Mouse (Mus musculus) stomach, postnatal 0 days (tissue): Measurements from ENCODE around the gene Lyzl4.

Experiments
- CTCF ChIP-seq: IDR thresholded peaks from 2 replicates; pipeline ENCODE4 v1.5.1; 2016; ENCODE audit warnings: antibody characterized with exemption, low read depth, mild to moderate bottlenecking, moderate library complexity
- EP300 ChIP-seq: optimal IDR thresholded peaks from 2 replicates; pipeline ENCODE3; 2016; ENCODE audit warnings: antibody characterized with exemption

DNA sequence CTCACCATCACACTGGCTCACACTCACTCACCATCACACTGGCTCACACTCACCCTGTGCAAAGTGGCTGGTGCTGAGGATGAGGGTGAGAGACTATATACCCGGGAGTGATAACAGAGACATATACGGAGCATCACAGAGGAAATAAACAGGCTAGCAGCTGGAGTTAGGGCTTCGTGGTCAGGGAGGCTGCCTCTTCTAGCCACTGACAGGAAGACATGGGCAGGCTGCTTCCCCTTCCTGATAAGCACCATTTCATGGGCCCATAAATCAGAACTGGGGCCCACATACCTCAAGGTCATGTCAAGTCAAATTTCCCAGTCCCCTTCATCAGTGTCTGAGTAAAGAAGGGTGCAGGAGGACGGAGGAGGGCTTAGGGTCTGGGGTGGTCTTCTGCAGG lies 35.2 kb upstream of the Lyzl4 start:
- TF ChIP-seq EP300 (no peak), CTCF (no peak)
